Mouse (Mus musculus) hematopoietic stem cell, adult 5-6 weeks (primary cell): Measurements from ENCODE around the gene Nfkb1. TPM values are rescaled to one million over a fixed set of nuclear protein-coding genes. Genes with fewer than 3 reads are reported as not detected.

Source experiments
- ATAC-seq, 2 experiments: fragments of 125-278 bp in 1 of 2; replicated peaks in 1 of 2; 2 replicates each; pipeline ENCODE4 v1.8.0; 2016 to 2017; ENCODE audit warnings: inconsistent platforms in 2 of 2, mild to moderate bottlenecking in 2 of 2, moderate number of reproducible peaks in 2 of 2, low read depth in 1 of 2, moderate TSS enrichment in 1 of 2; ENCODE audit not compliant: low FRiP score in 2 of 2, poor library complexity in 2 of 2, severe bottlenecking in 2 of 2, insufficient read depth in 1 of 2, low TSS enrichment in 1 of 2
- total RNA-seq: library from RNA; stranded (forward); fragments of 172-1452, 232-1000 nt; gene quantifications from 2 replicates; pipeline ENCODE4 v1.2.3, GENCODE M21; 2017

Gene Nfkb1
- total RNA-seq, 1 experiment from 2014 or later: 128 TPM

GRCm38 (mm10) chr3:135625290-135625689 lies 66.1 kb downstream of the Nfkb1 start:
- no peak for ATAC-seq

- peak; percentile 42 to 47; a peak in 2 of 4 replicates for ATAC-seq
Observed at GRCm38 (mm10) chr3:135616730-135617129, 74.6 kb downstream of the Nfkb1 start.

- ATAC-seq: no peak
Observed at GRCm38 (mm10) chr3:135614376-135614775, 77.0 kb downstream of the Nfkb1 start.

GRCm38 (mm10) chr3:135610221-135610620 lies 81.1 kb downstream of the Nfkb1 start:
- peak; percentile 39; a peak in 3 of 4 replicates for ATAC-seq

- peak; percentile 55 to 62 for ATAC-seq
Observed at GRCm38 (mm10) chr3:135607660-135608473, 83.5 kb downstream of the Nfkb1 start.

- ATAC-seq: no peak
Observed at GRCm38 (mm10) chr3:135607021-135607420, 84.3 kb downstream of the Nfkb1 start.

- ATAC-seq: no peak
Observed at GRCm38 (mm10) chr3:135606592-135606991, 84.8 kb downstream of the Nfkb1 start.

- ATAC-seq: no peak
Observed at GRCm38 (mm10) chr3:135605474-135605873, 85.9 kb downstream of the Nfkb1 start.

GRCm38 (mm10) chr3:135604626-135605417 lies 86.5 kb downstream of the Nfkb1 start:
- ATAC-seq: peak in 1 of 2 experiments; percentile 14; a peak in 1 of 4 replicates

- ATAC-seq: peak; percentile 57 to 85
Observed at GRCm38 (mm10) chr3:135602731-135603130, 88.6 kb downstream of the Nfkb1 start.

GRCm38 (mm10) chr3:135598355-135598754 lies 93.0 kb downstream of the Nfkb1 start:
- ATAC-seq: no peak

GRCm38 (mm10) chr3:135597014-135597413 lies 94.3 kb downstream of the Nfkb1 start:
- ATAC-seq: peak; percentile 77 to 83

GRCm38 (mm10) chr3:135594238-135594917 lies 97.0 kb downstream of the Nfkb1 start:
- ATAC-seq: peak; percentile 38 to 53; a peak in 3 of 4 replicates

- no peak for ATAC-seq
Observed at GRCm38 (mm10) chr3:135592011-135592410, 99.3 kb downstream of the Nfkb1 start.

- ATAC-seq: no peak
Observed at GRCm38 (mm10) chr3:135591376-135591775, 100.0 kb downstream of the Nfkb1 start.

- ATAC-seq: no peak
Observed at GRCm38 (mm10) chr3:135590471-135590870, 100.9 kb downstream of the Nfkb1 start.

- peak in 1 of 2 experiments; percentile 29; a peak in 1 of 4 replicates for ATAC-seq
Observed at GRCm38 (mm10) chr3:135586471-135586880, 104.9 kb downstream of the Nfkb1 start.

- ATAC-seq: no peak
Observed at GRCm38 (mm10) chr3:135586060-135586459, 105.3 kb downstream of the Nfkb1 start.
